Mouse (Mus musculus) liver, embryonic 14.5 days (tissue): ENCODE measurements around the gene Ephb1.

Experiments
- CTCF ChIP-seq: IDR thresholded peaks from 2 replicates; pipeline ENCODE4 v1.5.1; 2016; ENCODE audit warnings: antibody characterized with exemption, low read depth, control low read depth
- EP300 ChIP-seq: IDR thresholded peaks from 2 replicates; pipeline ENCODE4 v1.6.1; 2016; ENCODE audit warnings: antibody characterized with exemption, low read depth

DNA sequence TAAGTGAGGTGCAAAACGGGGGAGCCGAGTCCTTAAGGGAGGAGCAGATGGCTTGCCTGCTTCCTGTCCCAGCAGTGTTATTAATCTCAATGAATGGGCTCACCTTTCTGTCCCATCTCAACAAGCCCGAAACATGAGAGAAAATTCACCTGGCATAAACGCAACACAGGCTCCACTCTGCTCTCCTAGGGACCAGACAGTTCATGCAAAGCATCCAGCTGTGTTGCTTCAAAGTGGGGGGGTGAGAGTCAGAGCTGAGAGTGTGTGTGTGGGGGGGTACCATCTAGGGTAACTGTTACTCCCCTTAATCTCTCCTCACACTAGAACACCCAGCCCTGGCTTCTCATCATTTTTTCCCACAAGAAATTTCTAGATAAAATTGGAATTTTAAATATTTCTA lies 354.8 kb downstream of the Ephb1 start:
- no peak for TF ChIP-seq CTCF
- no peak for TF ChIP-seq EP300
